Mouse (Mus musculus): ENCODE data around the gene Zfp367. TPM values are rescaled to one million over a fixed set of nuclear protein-coding genes. Genes with fewer than 3 reads are reported as not detected.

Zfp367 gene
- polyA plus RNA-seq, 1 experiment from 2014 or later = 13.1 TPM

- peak within 1 kb of the TSS; percentile 98 for H3K4me2 ChIP-seq (ENCODE audit: low read length)
- TF ChIP-seq CTCF (IDR thresholded peaks at IDR 0.05; ENCODE audit: low read depth) = no peak
- peak; percentile 99 for DNase-seq (ENCODE audit: low spot score)
- peak within 1 kb of the TSS; percentile 91 for H3K27ac ChIP-seq
- peak within 1 kb of the TSS; percentile 82 for H3K4me3 ChIP-seq (replicated peaks; ENCODE audit: low read depth, low read length)
- H3K4me1 ChIP-seq (replicated peaks; ENCODE audit: insufficient read depth, low read length) = 0 out of 2 replicates have a peak, but pooled peaks cover 5% of the 10 kb centered on the region
- no peaks in the 10 kb centered on the region for H3K36me3 ChIP-seq (ENCODE audit: insufficient read depth, low read length)
- no peaks in the 10 kb centered on the region for H3K9me3 ChIP-seq (replicated peaks; ENCODE audit: low read length)
- under 1% methylated on average over 21 of the region's 31 CpGs for WGBS
- peak; percentile 99 for ATAC-seq (replicated peaks; ENCODE audit: low FRiP score, low read depth)
- peak within 1 kb of the TSS; percentile 90 for H3K9ac ChIP-seq (ENCODE audit: low read depth, low read length)
- no peaks in the 10 kb centered on the region for H3K27me3 ChIP-seq (ENCODE audit: insufficient read depth, low read length)
Measured at GRCm38 (mm10) chr13:64161548-64161915, 8.5 kb upstream of the Zfp367 start, which contains the start of gene Habp4. TSS of gene Habp4 (plus strand) at chr13:64161824.

GRCm38 (mm10) chr13:64156966-64157365 is 4.0 kb upstream of the Zfp367 start:
- Histone ChIP-seq H3K27ac (no peak overlapping the region), H3K27me3 (ENCODE audit: insufficient read depth, low read length) (no peaks in the 10 kb centered on the region), H3K4me1 (replicated peaks; ENCODE audit: insufficient read depth, low read length) (no peaks in the 10 kb centered on the region), H3K36me3 (ENCODE audit: insufficient read depth, low read length) (no peaks in the 10 kb centered on the region), H3K9ac (ENCODE audit: low read depth, low read length) (no peak overlapping the region), H3K4me2 (ENCODE audit: low read length) (no peak overlapping the region), H3K4me3 (replicated peaks; ENCODE audit: low read depth, low read length) (no peak overlapping the region), H3K9me3 (replicated peaks; ENCODE audit: low read length) (no peaks in the 10 kb centered on the region)
- DNase-seq (ENCODE audit: low spot score) (no peak), ATAC-seq (replicated peaks; ENCODE audit: low FRiP score, low read depth) (no peak)
- no peak for TF ChIP-seq CTCF (IDR thresholded peaks at IDR 0.05; ENCODE audit: low read depth)

- peak; percentile 84 for DNase-seq (ENCODE audit: low spot score)
- no peak for ATAC-seq (replicated peaks; ENCODE audit: low FRiP score, low read depth)
- no peak overlapping the region for H3K4me2 ChIP-seq (ENCODE audit: low read length)
Measured at GRCm38 (mm10) chr13:64155171-64155571, 2.2 kb upstream of the Zfp367 start.

GRCm38 (mm10) chr13:64154651-64155050 is 1.6 kb upstream of the Zfp367 start:
- no peak for TF ChIP-seq CTCF (IDR thresholded peaks at IDR 0.05; ENCODE audit: low read depth)
- Histone ChIP-seq H3K9ac (ENCODE audit: low read depth, low read length) (no peak overlapping the region), H3K4me1 (replicated peaks; ENCODE audit: insufficient read depth, low read length) (peaks cover 4% of the 10 kb centered on the region; the same call in 1 of the 2 replicates), H3K27me3 (ENCODE audit: insufficient read depth, low read length) (no peaks in the 10 kb centered on the region), H3K36me3 (ENCODE audit: insufficient read depth, low read length) (no peaks in the 10 kb centered on the region), H3K4me2 (ENCODE audit: low read length) (no peak overlapping the region), H3K4me3 (replicated peaks; ENCODE audit: low read depth, low read length) (no peak overlapping the region), H3K9me3 (replicated peaks; ENCODE audit: low read length) (no peaks in the 10 kb centered on the region), H3K27ac (peak overlapping the region; percentile 16; the same call in 1 of the 2 replicates)
- 54% methylated on average over 2 of the region's 2 CpGs for WGBS
- ATAC-seq (replicated peaks; ENCODE audit: low FRiP score, low read depth) (no peak), DNase-seq (ENCODE audit: low spot score) (no peak)

More at GRCm38 (mm10) chr13:64155171-64155571, 2.2 kb upstream of the Zfp367 start:
- H3K27ac ChIP-seq = peak overlapping the region; percentile 63
- H3K9me3 ChIP-seq (replicated peaks; ENCODE audit: low read length) = no peaks in the 10 kb centered on the region
- no peaks in the 10 kb centered on the region for H3K27me3 ChIP-seq (ENCODE audit: insufficient read depth, low read length)
- no peak overlapping the region for H3K4me3 ChIP-seq (replicated peaks; ENCODE audit: low read depth, low read length)
- 9% methylated on average over 1 of the region's 1 CpGs for WGBS
- H3K4me1 ChIP-seq (replicated peaks; ENCODE audit: insufficient read depth, low read length) = peaks cover 4% of the 10 kb centered on the region; the same call in 1 of the 2 replicates
- no peak overlapping the region for H3K9ac ChIP-seq (ENCODE audit: low read depth, low read length)
- H3K36me3 ChIP-seq (ENCODE audit: insufficient read depth, low read length) = no peaks in the 10 kb centered on the region
- TF ChIP-seq CTCF (IDR thresholded peaks at IDR 0.05; ENCODE audit: low read depth) = peak; percentile 71

- TF ChIP-seq CTCF (IDR thresholded peaks at IDR 0.05; ENCODE audit: low read depth) = no peak
- DNase-seq (ENCODE audit: low spot score) = peak; percentile 73
- Histone ChIP-seq H3K27me3 (ENCODE audit: insufficient read depth, low read length) (no peaks in the 10 kb centered on the region), H3K4me1 (replicated peaks; ENCODE audit: insufficient read depth, low read length) (peaks cover 4% of the 10 kb centered on the region; the same call in 1 of the 2 replicates), H3K9me3 (replicated peaks; ENCODE audit: low read length) (no peaks in the 10 kb centered on the region), H3K36me3 (ENCODE audit: insufficient read depth, low read length) (no peaks in the 10 kb centered on the region), H3K4me2 (ENCODE audit: low read length) (peak overlapping the region; percentile 92), H3K27ac (peak overlapping the region; percentile 91), H3K9ac (ENCODE audit: low read depth, low read length) (peak overlapping the region; percentile 39; the same call in 1 of the 2 replicates), H3K4me3 (replicated peaks; ENCODE audit: low read depth, low read length) (peak overlapping the region; percentile 84)
- ATAC-seq (replicated peaks; ENCODE audit: low FRiP score, low read depth) = peak; percentile 70
- 2% methylated on average over 18 of the region's 18 CpGs for WGBS
Measured at GRCm38 (mm10) chr13:64153751-64154267, 807 bp upstream of the Zfp367 start.

- Histone ChIP-seq H3K36me3 (ENCODE audit: insufficient read depth, low read length) (no peaks in the 10 kb centered on the region), H3K27me3 (ENCODE audit: insufficient read depth, low read length) (no peaks in the 10 kb centered on the region), H3K27ac (peak overlapping the region; percentile 91), H3K9me3 (replicated peaks; ENCODE audit: low read length) (no peaks in the 10 kb centered on the region), H3K4me3 (replicated peaks; ENCODE audit: low read depth, low read length) (peak overlapping the region; percentile 84), H3K9ac (ENCODE audit: low read depth, low read length) (peak overlapping the region; percentile 77), H3K4me1 (replicated peaks; ENCODE audit: insufficient read depth, low read length) (peaks cover 4% of the 10 kb centered on the region; the same call in 1 of the 2 replicates), H3K4me2 (ENCODE audit: low read length) (peak overlapping the region; percentile 92)
- no peak for TF ChIP-seq CTCF (IDR thresholded peaks at IDR 0.05; ENCODE audit: low read depth)
- DNase-seq (ENCODE audit: low spot score) (peak; percentile 22), ATAC-seq (replicated peaks; ENCODE audit: low FRiP score, low read depth) (peak; percentile 17)
- WGBS = 0% methylated on average over 61 of the region's 61 CpGs
Measured at GRCm38 (mm10) chr13:64152671-64153082, 325 bp downstream of the Zfp367 start.

Data from kidney, postnatal 0 days (tissue).